Mouse (Mus musculus): ENCODE measurements at regions not wholly inside any gene's neighbourhood (a gene's known extent, or its start where the extent isn't known, plus 50 kb on each side); places are given as distances from the start of the nearest gene placed in this dataset.

DNA sequence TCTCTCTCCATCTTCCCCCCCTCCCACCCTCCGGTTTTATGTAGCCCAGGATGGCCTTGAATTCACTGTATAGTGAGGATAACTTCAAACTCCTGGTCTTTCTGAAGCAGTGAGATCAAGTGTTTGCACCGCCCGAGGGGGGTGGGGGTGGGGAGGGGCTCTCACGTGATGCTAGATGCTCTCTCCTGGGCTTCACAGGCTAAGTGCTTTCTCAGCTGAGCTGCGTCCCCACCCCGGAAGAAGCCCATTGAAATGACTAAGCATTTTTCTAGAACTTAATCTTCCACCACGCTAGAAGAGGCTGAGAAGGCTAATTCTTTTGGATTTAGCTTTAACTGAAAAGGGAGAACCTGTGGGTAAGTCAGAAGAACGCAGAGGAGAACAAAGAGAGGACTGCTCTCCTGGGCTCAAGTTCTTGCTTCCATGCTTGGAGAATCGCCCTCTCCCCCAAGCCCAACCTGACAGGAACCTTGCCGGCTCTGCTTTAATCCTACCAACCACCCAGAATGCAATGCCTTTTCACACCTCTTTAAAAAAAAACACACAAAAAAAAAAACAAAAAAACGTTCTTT lies 79.7 kb downstream of the Bbs10 start:
- no peak overlapping the region for H3K4me3 ChIP-seq (ENCODE audit: control insufficient read depth, insufficient read depth, low read length)
- H3K27ac ChIP-seq (ENCODE audit: control insufficient read depth, insufficient read depth, low read length): no peak overlapping the region
- no peak for TF ChIP-seq POLR2A (IDR thresholded peaks at IDR 0.05; ENCODE audit: control insufficient read depth, extremely low read depth, insufficient read depth, low read length, poor library complexity)
- no peak for TF ChIP-seq CTCF (IDR thresholded peaks at IDR 0.05; ENCODE audit: borderline replicate concordance, control insufficient read depth, extremely low read depth, insufficient read depth, low read length, poor library complexity)
- DNase-seq: no peak
- WGBS: 18% methylated on average over 11 of the region's 11 CpGs
- no peaks in the 10 kb centered on the region for H3K36me3 ChIP-seq (ENCODE audit: control insufficient read depth, insufficient read depth, low read length)
- no peaks in the 10 kb centered on the region for H3K27me3 ChIP-seq (ENCODE audit: control insufficient read depth, insufficient read depth, low read length)
- H3K4me1 ChIP-seq (replicated peaks; ENCODE audit: control insufficient read depth, insufficient read depth, low read length): peaks cover 3% of the 10 kb centered on the region

DNA sequence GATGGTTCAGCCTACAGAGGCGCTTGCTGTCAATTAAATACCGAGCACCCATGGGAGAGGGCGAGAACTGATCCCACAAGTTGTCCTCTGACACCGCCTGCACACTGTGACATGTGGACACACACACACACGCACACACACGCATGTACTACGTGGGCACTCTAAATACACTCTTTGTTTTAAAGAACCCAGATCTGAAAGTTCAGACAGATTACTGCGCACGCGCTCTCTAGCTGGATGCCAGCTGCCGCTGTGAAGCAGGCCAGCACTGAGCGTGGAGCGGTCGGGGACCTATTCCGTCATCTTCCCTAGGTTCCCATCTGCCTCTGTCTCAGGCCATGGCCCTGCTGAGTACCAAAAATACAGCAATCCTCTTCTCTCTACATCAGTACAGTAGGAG lies 83.2 kb downstream of the Bbs10 start:
- H3K4me3 ChIP-seq (ENCODE audit: control insufficient read depth, insufficient read depth, low read length): no peak overlapping the region
- WGBS: 92% methylated on average over 15 of the region's 15 CpGs
- H3K36me3 ChIP-seq (ENCODE audit: control insufficient read depth, insufficient read depth, low read length): no peaks in the 10 kb centered on the region
- no peak overlapping the region for H3K27ac ChIP-seq (ENCODE audit: control insufficient read depth, insufficient read depth, low read length)
- peaks cover 8% of the 10 kb centered on the region for H3K4me1 ChIP-seq (replicated peaks; ENCODE audit: control insufficient read depth, insufficient read depth, low read length)
- H3K27me3 ChIP-seq (ENCODE audit: control insufficient read depth, insufficient read depth, low read length): no peaks in the 10 kb centered on the region
- DNase-seq: no peak
- TF ChIP-seq POLR2A (IDR thresholded peaks at IDR 0.05; ENCODE audit: control insufficient read depth, extremely low read depth, insufficient read depth, low read length, poor library complexity) (no peak), CTCF (IDR thresholded peaks at IDR 0.05; ENCODE audit: borderline replicate concordance, control insufficient read depth, extremely low read depth, insufficient read depth, low read length, poor library complexity) (no peak)

GRCm38 (mm10) chr10:111382206-111382930 lies 83.9 kb downstream of the Bbs10 start:
- Histone ChIP-seq H3K27ac (ENCODE audit: control insufficient read depth, insufficient read depth, low read length) (no peak overlapping the region), H3K27me3 (ENCODE audit: control insufficient read depth, insufficient read depth, low read length) (no peaks in the 10 kb centered on the region), H3K36me3 (ENCODE audit: control insufficient read depth, insufficient read depth, low read length) (no peaks in the 10 kb centered on the region), H3K4me1 (replicated peaks; ENCODE audit: control insufficient read depth, insufficient read depth, low read length) (peaks cover 8% of the 10 kb centered on the region), H3K4me3 (ENCODE audit: control insufficient read depth, insufficient read depth, low read length) (no peak overlapping the region)
- no peak for DNase-seq
- TF ChIP-seq POLR2A (IDR thresholded peaks at IDR 0.05; ENCODE audit: control insufficient read depth, extremely low read depth, insufficient read depth, low read length, poor library complexity) (no peak), CTCF (IDR thresholded peaks at IDR 0.05; ENCODE audit: borderline replicate concordance, control insufficient read depth, extremely low read depth, insufficient read depth, low read length, poor library complexity) (no peak)
- 71% methylated on average over 4 of the region's 4 CpGs for WGBS

GRCm38 (mm10) chr10:111385561-111385960 lies 87.1 kb downstream of the Bbs10 start:
- no peaks in the 10 kb centered on the region for H3K36me3 ChIP-seq (ENCODE audit: control insufficient read depth, insufficient read depth, low read length)
- peaks cover 5% of the 10 kb centered on the region; the same call in 1 of the 2 replicates for H3K4me1 ChIP-seq (replicated peaks; ENCODE audit: control insufficient read depth, insufficient read depth, low read length)
- WGBS: 82% methylated on average over 9 of the region's 9 CpGs
- no peaks in the 10 kb centered on the region for H3K27me3 ChIP-seq (ENCODE audit: control insufficient read depth, insufficient read depth, low read length)
- peak; percentile 34 for DNase-seq
- no peak overlapping the region for H3K4me3 ChIP-seq (ENCODE audit: control insufficient read depth, insufficient read depth, low read length)
- no peak overlapping the region for H3K27ac ChIP-seq (ENCODE audit: control insufficient read depth, insufficient read depth, low read length)
- no peak for TF ChIP-seq CTCF (IDR thresholded peaks at IDR 0.05; ENCODE audit: borderline replicate concordance, control insufficient read depth, extremely low read depth, insufficient read depth, low read length, poor library complexity)
- TF ChIP-seq POLR2A (IDR thresholded peaks at IDR 0.05; ENCODE audit: control insufficient read depth, extremely low read depth, insufficient read depth, low read length, poor library complexity): no peak

DNA sequence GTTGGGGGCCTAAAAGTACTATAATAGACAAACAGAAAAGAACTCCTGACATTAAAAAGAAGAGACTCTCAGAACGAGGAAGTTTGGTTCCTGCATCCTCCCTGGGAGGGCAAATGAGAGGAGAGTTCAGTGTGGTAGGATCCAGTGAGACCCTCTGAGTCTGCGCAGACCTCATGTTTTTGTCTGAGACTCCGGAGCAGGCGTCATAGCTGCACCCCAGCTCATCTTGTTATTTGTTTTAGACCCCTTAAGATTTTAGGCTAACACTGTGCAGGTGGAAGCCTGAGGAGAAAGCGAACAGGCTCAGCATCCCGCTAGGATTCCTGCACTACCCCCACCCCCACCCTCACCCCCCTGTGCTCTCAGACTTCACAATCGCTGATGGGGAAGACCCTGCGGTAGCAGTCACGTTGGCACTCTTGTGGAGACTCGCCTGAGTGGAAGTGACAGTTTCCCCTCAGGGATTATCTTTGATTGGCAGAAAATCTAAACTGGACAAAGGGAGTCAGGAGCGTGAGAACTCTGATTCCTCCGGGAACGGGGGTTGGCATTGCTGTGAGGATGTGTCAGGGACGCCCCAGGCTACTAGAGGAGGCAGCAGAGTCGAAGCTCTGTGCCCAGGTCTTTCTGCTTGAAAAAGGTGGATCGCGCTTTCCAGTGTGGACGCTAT lies 85.0 kb upstream of the Nap1l1 start:
- Histone ChIP-seq H3K27ac (ENCODE audit: control insufficient read depth, insufficient read depth, low read length) (no peak overlapping the region), H3K4me3 (ENCODE audit: control insufficient read depth, insufficient read depth, low read length) (no peak overlapping the region), H3K4me1 (replicated peaks; ENCODE audit: control insufficient read depth, insufficient read depth, low read length) (peaks cover 5% of the 10 kb centered on the region; the same call in 1 of the 2 replicates), H3K27me3 (ENCODE audit: control insufficient read depth, insufficient read depth, low read length) (no peaks in the 10 kb centered on the region), H3K36me3 (ENCODE audit: control insufficient read depth, insufficient read depth, low read length) (no peaks in the 10 kb centered on the region)
- 80% methylated on average over 18 of the region's 18 CpGs for WGBS
- no peak for DNase-seq
- TF ChIP-seq POLR2A (IDR thresholded peaks at IDR 0.05; ENCODE audit: control insufficient read depth, extremely low read depth, insufficient read depth, low read length, poor library complexity) (no peak), CTCF (IDR thresholded peaks at IDR 0.05; ENCODE audit: borderline replicate concordance, control insufficient read depth, extremely low read depth, insufficient read depth, low read length, poor library complexity) (no peak)

GRCm38 (mm10) chr10:111388545-111389320 lies 84.3 kb upstream of the Nap1l1 start:
- WGBS: 91% methylated on average over 12 of the region's 12 CpGs
- no peaks in the 10 kb centered on the region for H3K27me3 ChIP-seq (ENCODE audit: control insufficient read depth, insufficient read depth, low read length)
- H3K4me3 ChIP-seq (ENCODE audit: control insufficient read depth, insufficient read depth, low read length): no peak overlapping the region
- H3K36me3 ChIP-seq (ENCODE audit: control insufficient read depth, insufficient read depth, low read length): no peaks in the 10 kb centered on the region
- peaks cover 5% of the 10 kb centered on the region; the same call in 1 of the 2 replicates for H3K4me1 ChIP-seq (replicated peaks; ENCODE audit: control insufficient read depth, insufficient read depth, low read length)
- DNase-seq: no peak
- TF ChIP-seq POLR2A (IDR thresholded peaks at IDR 0.05; ENCODE audit: control insufficient read depth, extremely low read depth, insufficient read depth, low read length, poor library complexity) (no peak), CTCF (IDR thresholded peaks at IDR 0.05; ENCODE audit: borderline replicate concordance, control insufficient read depth, extremely low read depth, insufficient read depth, low read length, poor library complexity) (no peak)
- no peak overlapping the region for H3K27ac ChIP-seq (ENCODE audit: control insufficient read depth, insufficient read depth, low read length)
